Mouse (Mus musculus): ENCODE data around the gene Hpd. TPM values are rescaled to one million over a fixed set of nuclear protein-coding genes. Genes with fewer than 3 reads are reported as not detected.

Gene Hpd
- 15.8 and 20.6 TPM in 2 replicates for polyA plus RNA-seq (2012; rRNA removed; ENCODE audit: low replicate concordance)

DNA sequence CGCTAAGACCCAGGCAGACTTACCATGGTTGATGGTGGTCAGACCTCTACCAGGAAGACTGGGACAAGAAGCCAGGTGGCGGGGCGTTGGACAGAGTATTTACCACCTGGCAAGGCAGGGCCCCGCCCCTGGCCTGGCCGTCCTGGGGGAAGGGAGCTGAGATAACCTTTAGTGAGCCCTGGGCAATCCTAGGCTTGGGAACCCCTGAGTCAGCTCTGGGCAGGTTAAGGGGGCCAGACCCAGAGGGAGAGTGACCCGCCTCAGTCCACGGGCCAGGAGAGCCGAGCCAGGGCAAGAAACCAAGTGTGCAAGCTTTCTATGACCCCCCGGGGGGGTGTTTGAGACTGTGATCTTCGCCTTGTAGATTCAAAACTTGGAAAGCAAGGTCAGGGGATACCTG, at the start of gene Hpd:
Gene Hpd (minus strand): TSS at position 77 of the 400 bp plus-strand sequence.

DNA sequence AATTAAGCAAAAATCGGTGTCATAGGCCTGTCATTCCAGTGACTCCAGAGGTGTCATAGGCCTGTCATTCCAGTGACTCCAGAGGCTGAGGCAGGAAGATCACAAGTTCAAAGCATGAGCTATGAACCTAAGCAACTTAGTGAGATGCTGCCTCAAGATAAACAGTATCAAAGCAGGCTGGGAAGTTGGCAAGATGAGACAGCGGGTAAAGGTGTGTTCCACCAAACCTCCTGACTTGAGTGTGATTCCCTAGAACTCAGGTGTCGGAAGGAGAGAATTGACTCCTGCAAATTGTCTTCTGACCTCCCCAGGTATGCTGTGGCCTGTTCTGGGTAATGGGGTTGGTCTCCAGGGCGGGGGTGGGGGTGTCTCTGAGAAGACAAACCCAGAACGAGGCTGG, 13.2 kb downstream of the Hpd start, which contains the start of gene Psmd9:
Gene Psmd9 (plus strand): TSS at position 130 of the 400 bp plus-strand sequence.

DNA sequence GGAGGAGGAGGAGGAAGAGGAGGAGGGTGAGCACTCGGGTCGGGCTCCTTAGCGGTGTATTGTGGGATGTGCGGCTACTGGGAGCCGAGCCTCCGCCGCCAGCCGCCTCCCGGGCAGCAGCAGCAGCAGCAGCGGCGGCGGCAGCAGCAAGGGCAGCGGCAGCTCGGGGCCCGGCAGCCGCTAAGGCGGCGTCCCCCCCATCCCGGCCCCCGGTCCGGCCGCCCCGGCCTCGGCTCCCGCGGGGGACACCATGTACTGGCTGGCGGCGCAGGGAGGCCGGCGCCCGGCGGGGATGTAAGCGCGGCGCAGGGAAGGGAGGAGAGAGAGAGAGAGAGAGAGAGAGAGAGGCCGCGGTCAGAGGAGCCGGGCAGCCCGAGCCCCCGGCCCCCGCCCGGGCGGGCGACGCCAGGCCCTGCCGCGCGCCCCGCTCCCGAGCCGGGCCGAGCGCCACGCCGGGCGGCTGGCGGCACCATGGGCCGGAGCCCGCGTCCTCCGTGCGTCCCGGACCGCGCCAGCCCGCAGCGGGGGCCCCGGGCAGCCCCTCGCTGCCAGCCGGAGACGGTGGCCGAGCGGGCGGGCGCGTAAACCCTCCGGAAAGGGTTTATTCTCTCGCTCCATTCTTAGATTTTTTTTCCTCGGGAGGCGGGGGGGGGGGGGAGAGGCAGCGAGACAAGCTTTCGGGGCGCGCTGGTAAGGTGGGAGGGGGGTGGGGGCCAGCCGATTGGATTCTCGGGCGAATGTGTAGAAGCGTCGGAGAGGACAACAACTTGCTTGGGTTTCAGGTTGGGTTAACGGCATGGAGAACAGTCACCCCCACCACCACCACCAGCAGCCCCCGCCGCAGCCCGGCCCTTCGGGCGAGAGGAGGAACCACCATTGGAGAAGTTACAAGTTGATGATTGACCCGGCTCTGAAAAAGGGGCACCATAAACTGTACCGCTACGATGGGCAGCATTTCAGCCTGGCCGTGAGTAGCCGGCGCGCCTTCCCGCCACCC, 40.1 kb downstream of the Hpd start, which contains the start of gene Setd1b:
Gene Setd1b (plus strand): TSS at position 33 of the 997 bp plus-strand sequence.

DNA sequence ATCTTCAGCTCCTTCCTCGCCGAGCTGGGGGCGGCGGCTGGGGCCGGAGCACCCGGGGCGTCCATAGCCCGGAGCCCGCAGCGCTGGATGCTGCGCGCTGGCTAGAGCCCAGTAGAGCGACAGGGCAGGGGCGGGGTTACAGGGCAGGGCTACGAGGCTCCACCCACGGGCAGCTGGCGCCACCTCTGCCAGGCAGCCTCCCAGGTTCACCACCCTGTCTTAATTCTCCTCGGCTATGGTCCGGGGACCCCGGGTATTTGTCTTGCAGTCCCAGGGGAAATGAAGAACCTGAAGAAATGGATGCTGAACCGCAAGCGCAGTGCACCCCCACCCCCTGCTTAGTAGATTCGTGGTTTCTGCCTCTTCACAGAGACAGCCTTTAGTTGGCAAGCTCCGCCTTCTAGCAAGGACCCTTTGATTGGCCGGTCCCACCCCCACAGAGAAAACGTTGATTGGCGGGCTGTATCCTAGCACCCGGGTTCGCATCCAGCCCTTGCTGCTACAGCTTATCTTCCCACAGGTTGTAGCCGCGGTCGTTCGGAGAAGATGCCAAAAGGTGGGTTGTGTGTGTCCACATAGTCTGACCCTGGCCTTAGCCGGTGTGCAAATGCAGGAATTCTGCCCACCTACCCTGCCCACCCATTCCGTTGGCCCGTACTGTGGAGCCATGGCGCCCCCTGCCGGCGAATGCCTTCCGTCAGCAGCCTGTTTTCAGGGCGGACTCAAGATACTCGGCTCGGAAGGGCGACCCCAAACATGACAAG, 50.0 kb downstream of the Hpd start, which contains the start of gene Rhof:
Gene Rhof (minus strand): TSS at position 385 of the 764 bp plus-strand sequence.

Other genes with a start within 250 kb of the Hpd start
- 8.0 and 9.5 TPM in 2 replicates for gene Kdm2b, start 192.9 kb downstream of the Hpd start, polyA plus RNA-seq (2012; rRNA removed; ENCODE audit: low replicate concordance)
- 143 and 198 TPM in 2 replicates for gene Orai1, start 167.7 kb downstream of the Hpd start, polyA plus RNA-seq (2012; rRNA removed; ENCODE audit: low replicate concordance)
- not detected in 2 replicates for gene Morn3, start 135.7 kb downstream of the Hpd start, polyA plus RNA-seq (2012; rRNA removed; ENCODE audit: low replicate concordance)
- gene Tmem120b, start 114.3 kb downstream of the Hpd start, polyA plus RNA-seq (2012; rRNA removed; ENCODE audit: low replicate concordance), result 2.2 and 3.2 TPM in 2 replicates
- 31.4 and 60.3 TPM in 2 replicates for gene Rhof, start 50.0 kb downstream of the Hpd start, polyA plus RNA-seq (2012; rRNA removed; ENCODE audit: low replicate concordance)
- gene Setd1b, start 40.5 kb downstream of the Hpd start, polyA plus RNA-seq (2012; rRNA removed; ENCODE audit: low replicate concordance), result 10.4 and 11.5 TPM in 2 replicates
- 14.0 and 17.9 TPM in 2 replicates for gene Psmd9, start 13.3 kb downstream of the Hpd start, polyA plus RNA-seq (2012; rRNA removed; ENCODE audit: low replicate concordance)
- gene Wdr66, start 69.4 kb upstream of the Hpd start, polyA plus RNA-seq (2012; rRNA removed; ENCODE audit: low replicate concordance), result 0.11 and 0.47 TPM in 2 replicates
- 2.7 and 4.1 TPM in 2 replicates for gene Bcl7a, start 161.1 kb upstream of the Hpd start, polyA plus RNA-seq (2012; rRNA removed; ENCODE audit: low replicate concordance)
- 26.7 and 41.6 TPM in 2 replicates for gene Mlxip, start 212.1 kb upstream of the Hpd start, polyA plus RNA-seq (2012; rRNA removed; ENCODE audit: low replicate concordance)

Measured in duodenum, adult 2 months (tissue).